Mouse (Mus musculus) embryo, embryonic 10 days (tissue): ENCODE measurements around the gene Barhl2.
A peak's percentile ranks its signal among the peaks of the same experiment; 100 is the strongest.

Experiments used
- DNase-seq: peaks from one replicate; pipeline ENCODE4 v3.0.0-alpha.2; 2015; ENCODE audit warnings: low spot score

Barhl2 gene

DNA sequence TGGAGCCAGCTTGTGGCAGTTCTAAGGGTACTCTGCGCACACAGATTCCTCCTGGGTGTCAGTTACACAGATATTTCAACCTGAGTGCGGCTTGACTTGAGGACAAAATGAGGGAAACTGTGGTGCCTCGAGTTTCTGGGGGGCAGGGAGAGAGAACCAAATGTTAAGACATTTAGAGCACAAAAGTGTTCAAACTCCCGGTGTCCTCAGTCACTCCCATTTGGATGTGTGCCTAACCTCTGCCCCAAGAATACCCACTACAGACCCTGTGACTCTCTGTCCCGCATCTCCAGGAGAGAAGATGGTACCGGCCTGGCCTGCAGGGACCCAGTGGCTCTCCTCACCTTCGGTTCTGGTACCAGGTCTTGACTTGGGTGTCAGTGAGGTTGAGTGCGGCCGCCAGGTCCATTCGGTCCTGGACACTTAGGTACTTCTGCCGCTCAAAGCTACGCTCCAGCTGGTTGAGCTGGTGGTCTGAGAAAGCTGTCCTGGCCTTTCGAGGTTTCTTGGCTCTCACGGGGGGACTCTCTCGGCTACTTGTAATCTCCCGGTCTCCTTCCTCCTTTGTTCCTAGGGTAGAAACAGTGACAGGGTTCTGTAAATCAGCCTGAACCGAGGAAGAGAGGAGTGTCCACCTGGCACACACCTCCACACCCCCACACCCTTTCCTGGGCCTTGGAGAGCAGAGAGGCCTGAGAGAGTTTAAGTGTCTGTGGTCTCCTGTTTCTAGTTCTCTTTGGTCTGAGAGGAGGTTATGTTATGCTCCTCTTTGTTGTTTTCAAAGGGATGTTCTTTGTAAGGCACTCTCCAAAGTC lies 2.7 kb downstream of the Barhl2 start:
- no peak for DNase-seq

DNA sequence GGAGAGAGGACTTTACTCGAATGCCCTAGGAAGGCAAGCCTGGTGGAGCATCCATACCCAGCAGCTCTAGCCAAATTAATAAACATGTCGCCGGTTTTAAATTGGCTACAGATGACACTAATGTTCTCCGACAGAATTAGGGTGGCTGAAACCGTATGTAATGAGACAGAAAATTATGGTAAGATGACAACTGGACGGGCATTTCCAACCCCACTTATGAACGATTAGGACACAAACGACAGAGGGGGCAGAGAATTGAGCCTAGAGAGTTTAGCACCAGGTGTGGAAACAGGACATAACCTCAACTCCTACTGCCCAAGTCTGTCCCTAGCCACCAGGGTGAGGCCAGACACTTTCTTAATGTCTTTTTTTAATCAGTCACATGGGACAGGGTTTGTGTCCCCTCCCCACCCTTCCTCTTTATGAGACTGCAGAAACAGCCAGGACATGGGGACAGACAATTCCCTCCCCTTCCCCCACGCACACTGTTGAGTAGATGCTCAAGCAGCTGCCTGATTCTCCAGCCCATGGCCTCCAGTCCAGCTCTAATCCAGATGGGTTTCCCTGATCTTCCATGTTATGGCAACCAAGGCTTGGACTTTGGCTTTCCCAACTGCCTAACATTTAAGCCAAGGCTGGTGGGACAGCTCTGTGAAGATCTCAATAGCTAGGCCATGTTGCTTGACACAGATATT lies 3.4 kb downstream of the Barhl2 start:
- no peak for DNase-seq

DNA sequence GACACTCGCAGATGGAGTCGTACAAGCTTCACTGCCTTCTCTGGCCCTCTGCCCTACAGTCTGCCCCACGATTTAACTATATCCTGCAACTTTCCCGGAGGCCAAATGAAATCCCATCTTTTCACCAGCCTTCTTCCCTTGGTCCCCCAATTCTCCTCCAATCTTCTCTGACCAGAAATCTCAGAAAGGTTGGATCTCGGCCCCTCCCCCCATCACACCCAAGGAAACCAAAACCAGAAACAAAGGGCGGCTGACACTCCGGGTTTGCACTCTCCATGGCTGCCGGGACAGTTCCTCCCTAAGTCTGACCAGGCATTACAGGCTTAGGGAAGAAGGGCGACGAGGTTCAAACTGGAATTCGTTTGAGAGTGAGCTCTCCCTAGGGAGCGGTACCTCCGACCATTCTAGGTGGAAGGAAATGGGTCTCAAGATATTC lies 4.1 kb downstream of the Barhl2 start:
- DNase-seq: no peak

DNA sequence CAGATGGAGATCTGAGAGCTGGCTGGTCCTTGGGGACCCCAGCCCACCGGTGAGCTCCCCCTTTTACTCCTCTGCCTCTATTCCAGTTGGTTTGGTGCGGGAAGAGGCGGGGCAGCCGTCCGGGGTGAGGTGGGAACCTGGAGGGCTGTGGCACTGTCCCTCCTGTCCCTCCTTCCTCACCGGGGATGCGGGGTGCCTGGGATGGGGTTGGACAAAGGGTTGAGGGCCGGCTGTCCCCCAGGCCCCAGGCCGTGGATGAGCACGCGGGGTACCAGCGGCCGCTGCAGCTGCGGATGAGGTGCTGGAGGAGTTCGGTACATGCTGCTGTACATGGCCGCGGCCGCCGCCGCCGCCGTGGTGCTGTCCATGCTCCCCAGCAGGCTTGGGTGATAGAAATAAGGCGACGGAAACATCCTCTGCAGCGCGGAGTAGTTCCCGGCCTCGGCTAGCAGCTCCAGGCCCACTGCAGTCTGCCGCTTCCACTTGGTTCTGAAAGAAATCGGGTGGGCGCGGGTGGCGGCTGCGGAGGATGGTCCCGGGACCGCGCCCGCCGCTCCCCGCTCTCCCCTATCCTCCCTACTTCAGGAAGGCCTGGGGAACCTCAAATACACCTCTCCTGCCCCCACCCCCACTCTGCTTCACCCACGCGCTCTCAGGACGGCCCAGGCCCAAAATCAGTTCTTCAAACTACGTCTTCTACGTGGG lies 4.6 kb downstream of the Barhl2 start:
- DNase-seq: peak; percentile 59

DNA sequence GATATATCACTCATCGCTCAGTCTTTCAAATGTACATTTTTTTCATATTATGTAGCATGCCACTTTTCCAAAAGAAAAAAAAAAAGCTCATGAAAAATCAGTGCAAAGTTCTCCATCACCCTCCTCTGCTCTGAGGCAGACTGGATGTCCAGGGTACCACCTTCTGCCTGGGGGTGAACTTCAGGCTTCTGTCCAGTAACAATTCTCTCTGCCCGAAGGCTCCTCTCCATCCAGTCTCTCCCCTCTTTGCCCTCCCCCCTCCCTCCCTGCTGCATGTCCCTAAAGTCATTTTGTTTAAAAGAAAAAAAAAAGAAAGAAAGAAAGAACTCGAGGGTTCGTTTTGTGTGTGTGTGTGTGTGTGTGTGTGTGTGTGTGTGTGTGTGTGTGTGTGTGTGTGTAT lies 5.3 kb downstream of the Barhl2 start:
- DNase-seq: no peak

DNA sequence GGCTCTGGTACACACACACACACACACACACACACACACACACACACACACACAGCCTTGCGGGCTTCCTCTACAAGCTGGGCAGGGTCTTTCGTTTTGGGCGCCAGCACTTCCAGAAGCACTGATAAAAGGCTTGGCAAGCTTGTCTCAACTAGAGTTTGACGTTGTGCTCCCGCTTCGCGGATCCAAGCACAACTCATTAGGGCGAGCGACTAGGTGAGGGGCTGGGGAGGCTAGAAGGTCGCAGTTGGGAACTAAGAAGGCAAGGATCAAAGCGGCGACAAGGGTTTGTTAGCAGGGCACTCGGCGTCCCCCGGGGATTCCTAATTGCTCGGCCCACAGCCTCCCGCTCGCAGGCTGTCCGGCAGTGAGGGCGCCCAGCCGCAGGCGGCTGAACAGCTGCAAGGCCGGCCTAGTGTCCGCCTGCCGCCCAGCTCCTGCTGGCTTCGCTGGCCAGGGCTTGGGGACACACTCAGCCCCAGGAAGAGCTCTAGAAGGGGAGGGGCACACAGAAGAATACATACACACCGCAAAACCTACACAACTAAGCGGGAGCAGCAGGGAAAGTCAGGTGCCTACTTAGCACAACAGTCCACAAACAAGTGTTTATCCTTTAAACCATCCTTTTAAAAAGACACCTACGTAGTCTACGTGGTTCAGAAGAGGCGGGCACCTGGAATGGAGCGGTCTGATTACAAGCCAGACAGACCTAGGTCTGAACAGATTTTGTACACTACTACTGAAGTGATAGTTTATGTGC lies 6.1 kb downstream of the Barhl2 start:
- peak; percentile 61 for DNase-seq

DNA sequence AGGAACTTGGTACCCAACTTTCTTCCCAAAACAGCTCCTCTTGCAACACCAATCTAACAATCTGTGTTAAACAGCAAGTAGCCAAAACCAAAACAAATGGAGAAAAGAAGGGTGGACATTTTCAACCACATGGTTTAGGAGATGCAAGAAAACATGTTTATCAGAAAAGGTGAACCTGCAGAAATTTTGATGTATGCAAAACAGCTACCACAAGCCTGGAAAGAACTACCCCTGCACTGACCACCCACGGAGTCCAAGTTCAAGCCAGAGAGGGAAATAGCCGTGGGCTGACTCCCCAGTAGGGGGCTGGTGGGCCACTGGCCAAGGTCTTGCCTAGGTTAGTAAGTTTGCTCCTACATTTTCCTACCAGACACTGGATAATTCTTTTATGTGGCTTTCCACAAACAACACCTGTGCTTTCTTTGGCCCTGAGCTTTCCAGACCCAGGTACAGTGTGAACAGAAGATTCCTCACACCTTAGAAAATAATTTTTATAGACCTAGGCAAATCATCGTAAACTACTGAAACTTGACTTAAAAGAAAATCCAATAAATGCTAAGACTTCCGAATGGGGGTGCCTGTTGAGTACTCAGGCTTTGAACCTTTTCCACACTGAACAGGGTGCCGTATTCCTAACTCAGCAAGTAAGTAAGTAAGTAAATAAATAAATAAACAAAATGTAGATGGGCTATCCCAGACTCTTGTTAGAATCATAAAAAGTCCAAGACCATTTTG lies 7.4 kb downstream of the Barhl2 start:
- no peak for DNase-seq

DNA sequence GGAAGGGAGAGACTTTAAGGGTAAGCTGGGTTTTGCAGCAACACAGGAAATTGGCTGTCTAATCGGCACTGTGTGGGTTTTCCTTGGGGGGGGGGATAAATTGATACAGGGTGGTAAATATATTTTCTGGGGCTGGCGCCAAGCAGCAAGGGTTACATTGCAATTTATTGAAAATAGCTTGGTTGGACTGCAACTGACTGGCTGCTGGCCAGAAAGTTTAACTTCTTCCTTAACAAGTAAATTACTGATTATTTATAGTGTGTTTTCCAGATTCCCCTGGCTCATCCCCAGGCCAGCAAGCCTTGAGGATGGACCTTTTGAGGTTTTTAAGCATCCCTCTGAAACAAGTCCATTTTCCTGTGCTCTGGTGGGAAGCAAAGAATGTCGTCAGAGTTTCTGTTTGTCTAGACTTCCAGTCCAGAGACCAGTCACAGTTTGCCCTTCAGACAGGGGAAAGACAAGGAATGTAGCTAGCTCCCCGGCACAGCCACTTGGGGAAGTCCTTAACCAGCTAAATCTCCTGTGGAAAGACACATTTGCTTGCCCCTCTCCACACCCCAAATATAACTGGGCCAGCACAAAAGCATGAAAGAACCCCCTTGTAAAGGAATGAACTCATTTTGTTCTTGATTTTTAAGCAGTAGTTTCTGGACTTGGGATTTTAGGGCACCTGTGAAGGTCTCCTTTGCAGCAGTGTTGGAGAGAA lies 8.1 kb downstream of the Barhl2 start:
- no peak for DNase-seq

GRCm38 (mm10) chr5:106448798-106449125 lies 9.2 kb downstream of the Barhl2 start:
- DNase-seq: peak; percentile 67

GRCm38 (mm10) chr5:106447951-106448797 lies 9.8 kb downstream of the Barhl2 start:
- DNase-seq: no peak

DNA sequence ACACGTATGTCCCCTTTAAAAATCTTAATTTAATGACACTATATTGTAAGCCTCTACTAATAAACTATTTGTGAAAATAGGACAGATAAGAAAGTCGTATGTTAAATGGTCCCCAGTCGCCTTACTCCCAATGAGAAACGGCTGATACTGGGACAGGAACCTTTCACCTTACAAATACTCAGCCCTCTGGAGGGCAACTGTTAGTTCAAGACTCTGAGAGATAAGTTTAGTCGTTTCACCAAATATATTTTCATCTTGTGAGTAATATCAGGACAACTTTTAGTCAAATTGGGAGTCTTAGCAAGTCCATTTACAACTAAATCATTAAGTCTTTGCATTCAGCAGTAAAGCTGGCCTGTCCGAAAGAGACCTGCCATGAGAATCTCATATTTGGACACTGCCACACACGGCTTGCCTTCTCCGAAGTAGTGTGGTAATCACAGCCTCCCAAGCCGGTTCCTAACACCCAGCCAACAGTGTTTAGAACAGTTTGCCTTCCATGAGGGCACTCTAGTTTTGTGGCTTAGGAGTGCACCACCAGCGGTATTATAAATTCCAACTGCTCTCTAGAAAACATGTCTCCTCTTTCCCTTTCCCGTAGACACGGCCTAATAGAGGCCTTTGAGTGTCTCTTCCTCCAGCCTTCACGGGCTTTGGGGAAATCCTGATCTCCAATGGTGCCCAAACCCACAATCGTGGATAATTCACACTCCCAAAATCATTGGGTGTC lies 10.7 kb downstream of the Barhl2 start:
- DNase-seq: no peak

- peak; percentile 72 for DNase-seq
Measured at GRCm38 (mm10) chr5:106446593-106446992, 11.4 kb downstream of the Barhl2 start.

GRCm38 (mm10) chr5:106445681-106446080 lies 12.3 kb downstream of the Barhl2 start:
- DNase-seq: no peak

- DNase-seq: no peak
Measured at GRCm38 (mm10) chr5:106438916-106439315, 19.1 kb downstream of the Barhl2 start.

DNA sequence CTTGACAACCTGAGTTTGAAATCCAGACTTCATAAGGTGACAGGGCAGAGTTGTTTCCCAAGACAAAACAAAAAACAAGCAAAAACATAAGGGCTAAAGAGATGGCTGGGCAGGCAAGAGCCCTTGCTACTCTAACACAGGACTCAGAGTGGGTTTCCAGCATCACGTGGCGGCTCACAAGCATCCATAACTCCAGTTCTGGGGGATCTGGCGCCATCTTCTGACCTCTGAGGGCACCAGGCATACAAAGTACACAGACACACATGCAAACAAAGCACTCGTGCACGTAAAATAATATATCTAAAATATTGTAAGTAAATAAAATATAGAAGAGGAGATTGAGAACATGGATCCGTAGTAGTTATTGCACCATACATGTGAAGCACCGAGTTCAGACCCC lies 31.9 kb downstream of the Barhl2 start:
- no peak for DNase-seq

DNA sequence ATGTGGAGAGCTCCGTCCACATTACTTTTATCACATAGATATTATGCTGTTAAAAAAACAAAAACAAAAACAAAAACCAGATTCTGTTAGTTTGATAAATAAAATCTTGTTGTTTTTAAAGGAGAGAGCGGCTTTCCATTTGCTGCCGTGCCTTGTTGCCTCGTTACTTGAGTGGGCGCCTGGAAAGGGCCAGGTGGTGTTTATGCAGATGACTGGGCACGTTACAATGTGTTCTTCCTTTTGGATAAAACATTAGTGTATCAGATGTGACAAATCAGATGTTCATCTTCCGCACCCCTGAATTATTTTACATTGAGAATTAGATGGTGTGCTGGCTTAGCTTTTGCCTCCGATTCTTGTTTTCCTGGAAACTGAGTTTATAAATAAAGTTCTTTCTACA lies 37.1 kb downstream of the Barhl2 start:
- DNase-seq: no peak

- no peak for DNase-seq
Measured at GRCm38 (mm10) chr5:106420370-106420769, 37.6 kb downstream of the Barhl2 start.

DNA sequence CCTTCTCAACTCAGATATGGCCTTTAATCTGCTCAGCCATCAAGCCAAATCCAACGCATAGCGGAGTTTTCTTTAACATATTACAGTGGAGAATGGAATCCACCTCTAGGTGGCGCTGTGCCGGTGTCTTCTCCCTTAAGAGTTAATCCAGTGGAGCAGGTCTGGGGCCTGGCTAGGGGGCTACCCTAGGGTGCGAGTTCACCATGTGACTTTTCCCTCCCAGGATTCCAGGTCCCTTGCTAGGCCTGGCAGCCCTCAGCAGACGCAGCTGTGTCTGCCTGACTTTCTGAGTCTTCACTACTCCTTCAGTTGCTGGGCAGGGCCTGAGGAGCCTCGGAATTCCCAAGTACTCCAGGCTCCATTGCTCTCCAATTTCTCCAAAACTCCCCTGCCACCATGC lies 40.8 kb downstream of the Barhl2 start:
- DNase-seq: peak; percentile 65

DNA sequence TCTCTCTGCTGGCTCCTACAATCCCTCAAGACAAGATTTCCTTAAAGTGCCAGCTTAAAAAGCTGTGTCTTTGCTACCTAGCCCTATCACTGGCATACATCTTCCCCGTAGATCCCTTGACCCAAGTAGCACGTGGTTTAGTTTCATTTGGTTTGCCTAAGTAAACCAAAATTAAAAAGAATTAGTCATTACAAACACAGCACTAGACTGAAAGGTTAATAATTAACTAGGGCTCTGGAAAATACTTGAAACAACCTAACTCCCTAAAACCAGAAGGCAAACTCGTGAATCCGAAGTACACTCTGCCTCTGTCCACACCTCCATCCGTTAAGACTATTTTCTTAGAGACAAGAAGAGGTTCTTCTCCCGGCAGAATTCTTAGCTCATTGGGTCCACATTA lies 41.4 kb downstream of the Barhl2 start:
- DNase-seq: no peak
